Mouse (Mus musculus) lung, embryonic 14.5 days (tissue): ENCODE results near the gene Draxin. TPM values are rescaled to one million over a fixed set of nuclear protein-coding genes. Genes with fewer than 3 reads are reported as not detected.
"Not testable (repeated sequence)": the region's sequence is repeated elsewhere in the genome, so short reads cannot be mapped to it uniquely, and the experiment has no call there.

Experiments used
- ATAC-seq: fragments of 200-750 bp; cut with Nextera tagmentation; 2 replicates; pipeline ENCODE4 v1.8.0; 2017; ENCODE audit warnings: mild to moderate bottlenecking, moderate TSS enrichment, moderate library complexity; ENCODE audit not compliant: insufficient read depth
- DNase-seq: peaks from one replicate; pipeline ENCODE4 v3.0.0-alpha.2; 2015
- H3K27ac ChIP-seq: fragments of 300-500 bp; sonication (generic); 2 replicates; pipeline ENCODE4 v1.5.1; 2014; ENCODE audit warnings: low read depth, mild to moderate bottlenecking, moderate library complexity
- H3K27me3 ChIP-seq: fragments of 300-500 bp; sonication (generic); 2 replicates; pipeline ENCODE4 v1.6.1; 2014; ENCODE audit warnings: low read length, control low read depth; ENCODE audit not compliant: insufficient read depth
- H3K36me3 ChIP-seq: fragments of 300-500 bp; sonication (generic); 2 replicates; pipeline ENCODE4 v1.6.1; 2014; ENCODE audit warnings: control low read depth; ENCODE audit not compliant: insufficient read depth
- H3K4me1 ChIP-seq: fragments of 300-500 bp; sonication (generic); 2 replicates; pipeline ENCODE4 v1.6.1; 2014; ENCODE audit warnings: antibody characterized with exemption, control low read depth; ENCODE audit not compliant: insufficient read depth
- H3K4me2 ChIP-seq: fragments of 300-500 bp; sonication (generic); 2 replicates; pipeline ENCODE4 v1.6.1; 2014; ENCODE audit warnings: mild to moderate bottlenecking
- H3K4me3 ChIP-seq: fragments of 300-500 bp; sonication (generic); 2 replicates; pipeline ENCODE4 v1.5.1; 2014; ENCODE audit warnings: low read depth, low read length
- H3K9ac ChIP-seq: fragments of 300-500 bp; sonication (generic); 2 replicates; pipeline ENCODE4 v1.6.1; 2014
- H3K9me3 ChIP-seq: fragments of 300-500 bp; sonication (generic); 2 replicates; pipeline ENCODE4 v1.6.1; 2016; ENCODE audit warnings: low read depth, low read length, control low read depth
- CTCF ChIP-seq: IDR thresholded peaks from 2 replicates; pipeline ENCODE4 v1.5.1; 2016; ENCODE audit warnings: antibody characterized with exemption, low read depth
- WGBS: fragments of 180-500 bp; shearing (Covaris S2); extraction: QIAGEN DNeasy Blood & Tissue Kit; methylation state at CpG from one replicate; pipeline ENCODE4 v1.1.7; 2014; 5-methylcytosine and 5-hydroxymethylcytosine counted together
- polyA plus RNA-seq: library from polyadenylated mRNA; unstranded; fragments of >200 nt; fragmentation: Nextera tagmentation; extraction: Ambion mirVana; gene quantifications from 2 replicates; pipeline ENCODE4 v1.2.1, GENCODE M21; 2014

Draxin gene
- polyA plus RNA-seq, 1 experiment from 2014 or later = not detected

DNA sequence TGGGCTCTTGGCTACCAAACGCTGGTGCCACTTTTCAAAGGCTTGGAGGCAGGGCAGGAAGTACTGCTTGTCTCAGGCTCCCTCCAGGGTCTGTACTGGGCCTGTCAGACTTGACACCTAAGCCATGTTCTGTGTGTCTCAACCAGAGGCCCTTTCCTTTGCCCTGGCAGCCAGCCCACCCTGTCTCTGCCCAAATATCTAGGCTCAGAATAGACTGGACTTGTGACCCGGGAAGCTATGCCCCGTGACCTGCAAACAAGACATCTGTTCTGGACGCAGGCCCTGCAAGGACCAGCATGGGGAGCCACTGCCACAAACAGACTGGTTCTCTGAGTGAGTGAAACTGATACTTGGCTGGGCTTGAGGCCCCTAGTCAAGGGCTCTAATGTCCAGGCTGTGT is 73.7 kb downstream of the Draxin start:
- DNase-seq (no peak), ATAC-seq (no peak)
- no peaks in the 10 kb centered on the region for H3K27me3 ChIP-seq
- TF ChIP-seq CTCF = no peak
- H3K4me2 ChIP-seq = no peak overlapping the region
- 85% methylated on average over 4 of the region's 4 CpGs for WGBS
- no peak overlapping the region for H3K9ac ChIP-seq
- H3K9me3 ChIP-seq = no peaks in the 10 kb centered on the region
- H3K36me3 ChIP-seq = peaks cover 67% of the 10 kb centered on the region
- H3K27ac ChIP-seq = no peak overlapping the region
- H3K4me3 ChIP-seq = no peak overlapping the region
- H3K4me1 ChIP-seq = no peaks in the 10 kb centered on the region

DNA sequence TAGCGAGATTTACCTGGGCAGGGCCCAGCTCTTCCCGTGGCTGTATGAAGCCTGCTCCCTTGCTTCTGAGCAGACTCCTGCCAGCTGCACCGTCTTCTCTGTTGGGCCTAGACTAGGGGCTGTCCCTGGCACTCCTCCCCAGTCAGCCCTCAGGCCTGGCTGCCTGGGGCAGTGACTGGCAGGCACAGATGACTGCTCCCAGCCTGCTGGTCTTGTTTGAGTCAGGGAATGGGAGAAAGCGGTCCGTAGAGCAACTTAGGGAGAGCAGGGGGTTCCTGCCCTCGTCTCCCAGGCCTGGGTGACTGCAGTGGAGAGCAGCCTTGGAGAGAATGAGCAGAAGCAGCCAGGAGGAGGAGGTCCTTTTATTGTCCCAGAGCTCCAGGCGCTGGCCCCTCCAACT is 74.3 kb downstream of the Draxin start:
- H3K36me3 ChIP-seq = peaks cover 72% of the 10 kb centered on the region
- H3K9ac ChIP-seq = no peak overlapping the region
- DNase-seq (no peak), ATAC-seq (no peak)
- 84% methylated on average over 7 of the region's 7 CpGs for WGBS
- TF ChIP-seq CTCF = no peak
- no peaks in the 10 kb centered on the region for H3K4me1 ChIP-seq
- H3K27me3 ChIP-seq = no peaks in the 10 kb centered on the region
- H3K4me3 ChIP-seq = no peak overlapping the region
- H3K27ac ChIP-seq = no peak overlapping the region
- H3K9me3 ChIP-seq = no peaks in the 10 kb centered on the region
- no peak overlapping the region for H3K4me2 ChIP-seq

DNA sequence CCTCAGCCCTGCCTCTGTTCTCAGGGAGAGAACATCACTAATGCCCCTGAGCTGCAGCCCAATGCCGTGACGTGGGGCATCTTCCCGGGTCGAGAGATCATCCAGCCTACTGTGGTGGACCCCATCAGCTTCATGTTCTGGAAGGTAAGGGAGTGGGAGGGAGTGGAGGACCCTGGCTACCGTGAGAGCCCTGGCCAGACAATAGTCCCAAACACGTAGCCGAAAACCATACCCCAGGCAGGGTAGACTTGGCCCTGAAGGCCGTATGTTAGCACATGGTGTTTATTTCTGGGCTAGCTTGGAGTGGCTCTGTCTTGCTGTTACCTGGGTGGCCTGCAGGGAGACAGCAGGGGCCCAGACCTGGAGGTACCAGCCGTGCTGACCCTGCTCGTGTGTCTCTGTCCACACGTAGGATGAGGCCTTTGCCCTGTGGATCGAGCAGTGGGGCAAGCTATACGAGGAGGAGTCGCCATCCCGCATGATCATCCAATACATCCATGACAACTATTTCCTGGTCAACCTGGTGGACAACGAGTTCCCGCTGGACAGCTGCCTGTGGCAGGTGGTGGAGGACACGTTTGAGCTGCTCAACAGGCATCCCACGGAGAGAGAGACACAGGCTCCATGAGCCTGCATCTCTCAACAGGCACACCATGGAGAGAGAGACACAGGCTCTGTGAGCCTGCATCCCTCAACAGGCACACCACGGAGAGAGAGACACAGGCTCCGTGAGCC is 75.4 kb downstream of the Draxin start:
- Histone ChIP-seq H3K36me3 (peaks cover 84% of the 10 kb centered on the region), H3K4me1 (no peaks in the 10 kb centered on the region), H3K9ac (no peak overlapping the region), H3K27ac (no peak overlapping the region), H3K9me3 (no peaks in the 10 kb centered on the region), H3K4me3 (no peak overlapping the region), H3K4me2 (no peak overlapping the region), H3K27me3 (no peaks in the 10 kb centered on the region)
- DNase-seq = no peak
- 86% methylated on average over 21 of the region's 21 CpGs for WGBS
- TF ChIP-seq CTCF = no peak
- no peak for ATAC-seq

DNA sequence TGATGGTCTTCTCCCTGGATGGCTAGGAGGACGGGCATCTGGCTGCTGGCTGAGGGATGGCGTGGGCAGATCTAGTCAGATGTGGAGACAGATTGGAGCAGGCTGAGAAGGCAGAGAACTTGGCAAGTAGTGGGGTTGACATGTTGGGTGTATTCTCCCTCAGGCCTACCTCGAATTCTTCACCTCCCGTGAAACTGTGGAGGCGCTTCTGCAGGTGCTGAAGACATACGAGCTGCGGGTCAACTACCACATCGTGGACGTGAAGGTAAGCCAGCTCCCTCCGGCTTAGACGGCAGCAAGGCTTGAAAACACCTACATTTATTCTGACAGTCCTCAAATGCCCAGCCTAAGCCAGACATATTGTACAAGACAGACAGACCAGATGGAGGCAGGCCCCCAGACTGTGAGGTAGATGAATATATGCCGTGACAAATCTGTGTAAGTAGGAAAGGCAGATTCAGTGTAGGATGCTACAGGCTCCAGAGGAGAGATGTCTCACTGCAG is 77.0 kb downstream of the Draxin start:
- Histone ChIP-seq H3K4me2 (no peak overlapping the region), H3K9ac (no peak overlapping the region), H3K27me3 (no peaks in the 10 kb centered on the region), H3K4me3 (no peak overlapping the region), H3K27ac (no peak overlapping the region), H3K4me1 (no peaks in the 10 kb centered on the region), H3K9me3 (no peaks in the 10 kb centered on the region), H3K36me3 (peaks cover 95% of the 10 kb centered on the region)
- no peak for TF ChIP-seq CTCF
- no peak for DNase-seq
- 87% methylated on average over 12 of the region's 12 CpGs for WGBS
- no peak for ATAC-seq

DNA sequence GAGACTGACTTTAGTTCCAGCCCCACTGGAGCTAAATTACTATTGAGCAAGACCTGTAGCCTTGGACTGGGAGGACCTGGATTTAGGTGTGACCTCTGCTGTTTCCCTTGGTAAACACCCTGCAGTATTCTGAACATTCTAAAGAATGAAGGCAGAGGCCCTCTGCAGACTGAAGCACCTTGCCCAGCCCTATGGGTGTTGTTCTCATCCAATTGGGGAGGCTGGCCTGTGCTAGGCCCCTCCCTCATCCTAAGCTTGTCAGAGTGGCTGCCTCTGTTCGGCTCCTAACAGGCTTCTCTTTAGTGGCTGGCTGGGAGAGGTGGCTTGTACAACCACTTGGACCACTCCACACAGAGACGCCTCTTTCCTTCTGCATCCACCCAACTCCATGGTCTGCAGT is 77.5 kb downstream of the Draxin start:
- H3K4me1 ChIP-seq = no peaks in the 10 kb centered on the region
- no peaks in the 10 kb centered on the region for H3K9me3 ChIP-seq
- no peak overlapping the region for H3K27ac ChIP-seq
- H3K9ac ChIP-seq = no peak overlapping the region
- H3K27me3 ChIP-seq = no peaks in the 10 kb centered on the region
- peaks cover 95% of the 10 kb centered on the region for H3K36me3 ChIP-seq
- WGBS = 79% methylated on average over 2 of the region's 2 CpGs
- TF ChIP-seq CTCF = no peak
- no peak overlapping the region for H3K4me2 ChIP-seq
- DNase-seq = no peak
- H3K4me3 ChIP-seq = no peak overlapping the region
- ATAC-seq = no peak

DNA sequence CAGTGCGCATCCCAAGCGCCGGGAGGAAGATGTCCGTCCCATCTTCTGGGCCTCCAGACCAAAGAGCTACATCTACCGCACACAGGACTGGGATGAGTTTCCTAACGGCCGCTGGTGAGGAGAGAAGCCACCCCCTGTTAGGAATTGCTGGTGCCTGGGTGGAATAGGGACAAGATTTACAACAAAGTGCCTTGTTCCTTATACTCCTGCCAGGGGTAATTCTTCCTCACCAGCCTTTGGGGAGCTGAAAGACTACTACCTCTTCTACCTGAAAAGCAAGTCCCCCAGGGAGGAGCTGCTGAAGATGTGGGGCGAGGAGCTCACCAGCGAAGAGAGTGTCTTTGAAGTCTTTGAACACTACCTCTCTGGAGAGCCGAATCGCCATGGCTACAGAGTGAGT is 78.6 kb downstream of the Draxin start:
- H3K9ac ChIP-seq = no peak overlapping the region
- no peak overlapping the region for H3K4me3 ChIP-seq
- H3K9me3 ChIP-seq = no peaks in the 10 kb centered on the region
- ATAC-seq (no peak), DNase-seq (no peak)
- H3K27ac ChIP-seq = no peak overlapping the region
- no peaks in the 10 kb centered on the region for H3K27me3 ChIP-seq
- peaks cover 93% of the 10 kb centered on the region for H3K36me3 ChIP-seq
- WGBS = 92% methylated on average over 11 of the region's 11 CpGs
- no peak overlapping the region for H3K4me2 ChIP-seq
- no peak for TF ChIP-seq CTCF
- H3K4me1 ChIP-seq = no peaks in the 10 kb centered on the region

DNA sequence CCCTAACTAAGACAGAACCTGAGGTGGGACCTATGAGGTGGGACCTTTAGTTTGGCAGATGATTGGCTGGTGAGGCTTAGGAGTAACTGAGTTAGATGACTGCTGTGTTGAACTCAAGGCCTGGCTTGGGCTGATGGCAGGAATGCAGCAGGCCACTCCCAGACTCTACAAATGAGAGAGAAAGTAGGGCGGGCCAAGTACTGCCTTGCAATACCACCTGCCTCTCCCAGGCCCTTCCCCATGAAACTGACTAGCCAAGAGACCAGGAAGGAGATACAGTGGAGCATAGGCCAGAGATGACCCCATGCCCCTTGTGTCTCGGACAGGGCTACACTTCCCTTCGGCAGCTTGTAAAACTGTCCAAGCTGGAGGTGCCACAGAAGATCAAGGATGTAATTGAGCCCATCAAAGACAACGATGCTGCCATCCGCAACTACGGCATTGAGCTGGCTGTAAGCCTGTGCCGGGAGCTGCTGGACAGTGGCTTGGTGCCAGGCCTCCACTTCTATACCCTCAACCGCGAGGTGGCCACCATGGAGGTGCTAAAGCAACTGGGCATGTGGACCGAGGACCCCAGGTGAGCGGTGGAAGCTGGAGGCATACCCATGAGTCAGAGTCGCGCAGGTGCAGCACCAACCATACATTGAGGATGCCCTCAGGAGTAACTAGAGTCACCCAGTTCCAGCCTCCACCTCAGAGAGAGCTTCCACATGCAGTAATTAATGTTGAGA is 79.3 kb downstream of the Draxin start:
- Histone ChIP-seq H3K9me3 (no peaks in the 10 kb centered on the region), H3K4me3 (no peak overlapping the region), H3K27ac (no peak overlapping the region), H3K4me1 (no peaks in the 10 kb centered on the region), H3K36me3 (peaks cover 86% of the 10 kb centered on the region), H3K4me2 (no peak overlapping the region), H3K27me3 (no peaks in the 10 kb centered on the region), H3K9ac (no peak overlapping the region)
- no peak for TF ChIP-seq CTCF
- DNase-seq = no peak
- WGBS = 88% methylated on average over 13 of the region's 13 CpGs
- ATAC-seq = no peak

DNA sequence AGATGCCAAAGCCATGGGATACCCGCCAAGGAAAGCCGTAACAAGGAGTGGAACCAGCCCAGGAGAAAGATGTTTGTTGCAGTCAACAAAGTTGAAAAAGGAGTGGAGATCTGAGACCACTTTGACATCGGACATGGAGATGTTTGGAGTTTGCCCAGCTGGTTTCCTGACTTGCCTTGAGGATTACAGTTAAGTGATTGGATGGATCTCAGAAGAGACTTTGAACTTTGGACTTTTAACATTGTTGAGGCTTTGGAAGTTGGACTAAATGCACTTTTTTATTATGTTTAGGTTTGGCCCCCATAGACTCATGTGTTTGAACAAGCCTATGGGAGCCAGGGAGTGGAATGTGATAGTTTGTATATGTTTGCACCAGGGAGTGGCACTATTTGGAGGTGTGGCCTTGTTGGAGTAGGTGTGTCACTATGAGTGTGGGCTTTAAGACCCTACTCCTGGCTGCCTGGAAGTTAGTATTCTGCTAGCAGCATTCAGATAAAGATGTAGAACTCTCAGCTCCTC is 80.0 kb downstream of the Draxin start:
- not testable (repeated sequence) for H3K4me1 ChIP-seq, H3K27me3 ChIP-seq, DNase-seq, ATAC-seq, H3K9me3 ChIP-seq, H3K4me2 ChIP-seq, H3K27ac ChIP-seq, H3K4me3 ChIP-seq, H3K9ac ChIP-seq
- H3K36me3 ChIP-seq = peaks cover 86% of the 10 kb centered on the region
- WGBS = 80% methylated on average over 3 of the region's 3 CpGs
